Mouse (Mus musculus) E14TG2a.4 (cell line): Measurements from ENCODE around the gene Myo3a.

Source experiments
- H3K27me3 ChIP-seq: 2 replicates; pipeline ENCODE4 v1.6.1; 2014; ENCODE audit warnings: low read length, control low read depth; ENCODE audit not compliant: insufficient read depth
- H3K36me3 ChIP-seq: 2 replicates; pipeline ENCODE4 v1.6.1; 2014; ENCODE audit warnings: low read length, control low read depth; ENCODE audit not compliant: insufficient read depth
- H3K4me1 ChIP-seq: replicated peaks from 2 replicates; pipeline ENCODE4 v1.6.1; 2014; ENCODE audit warnings: low read depth, low read length, control low read depth
- H3K4me3 ChIP-seq: replicated peaks from 2 replicates; pipeline ENCODE4 v1.5.1; 2014; ENCODE audit warnings: mild to moderate bottlenecking, low read length
- H3K9me3 ChIP-seq: 2 replicates; pipeline ENCODE4 v1.6.1; 2014; ENCODE audit warnings: low read length, control low read depth
- CTCF ChIP-seq: conservative IDR thresholded peaks from 2 replicates; pipeline ENCODE4 v1.5.1; 2014; ENCODE audit warnings: low read length
- NANOG ChIP-seq: IDR thresholded peaks from 2 replicates; pipeline ENCODE4 v1.6.1; 2014; ENCODE audit warnings: borderline replicate concordance, low read length, mixed read lengths
- POU5F1 ChIP-seq: IDR thresholded peaks from 2 replicates; pipeline ENCODE4 v1.6.1; 2014; ENCODE audit warnings: low read length, borderline replicate concordance

Gene Myo3a

DNA sequence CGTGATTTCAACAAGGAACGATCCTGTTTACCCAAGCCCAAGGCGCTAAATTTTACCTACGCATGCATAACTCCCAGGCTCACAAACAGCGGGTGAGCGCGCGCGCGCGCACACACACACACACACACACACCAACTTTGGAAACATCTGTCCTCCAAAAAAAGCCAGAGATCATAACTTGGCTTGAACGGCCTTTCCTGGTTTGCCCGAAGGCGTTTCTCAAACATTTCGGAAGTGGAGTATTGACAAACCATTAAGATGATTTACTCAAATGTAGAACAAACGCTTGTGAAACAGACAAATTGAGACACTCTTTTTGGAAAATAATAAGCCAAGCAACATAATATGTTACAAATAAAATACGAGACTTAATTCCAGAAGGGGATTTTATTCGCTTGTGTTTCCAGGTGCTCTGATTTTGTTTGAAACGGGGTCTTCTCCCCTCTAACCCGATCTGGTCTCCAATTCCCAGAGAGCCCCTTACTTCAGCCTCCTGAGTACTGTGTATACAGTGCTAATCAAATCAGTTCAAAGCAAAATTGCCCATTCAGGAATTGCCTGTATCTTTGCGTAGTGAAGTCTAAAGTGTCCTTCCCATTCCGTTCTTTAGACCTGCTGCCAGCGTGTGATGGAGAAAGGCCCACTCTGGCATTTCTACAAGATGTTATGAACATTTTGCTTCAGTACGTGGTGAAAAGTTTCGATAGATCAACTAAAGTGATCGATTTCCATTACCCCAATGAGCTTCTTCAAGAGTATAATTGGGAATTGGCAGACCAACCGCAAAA lies 397.1 kb downstream of the Myo3a start:
- Histone ChIP-seq H3K36me3 (no peaks in the 10 kb centered on the region), H3K4me1 (peaks cover 47% of the 10 kb centered on the region), H3K27me3 (peaks cover 75% of the 10 kb centered on the region), H3K4me3 (peak overlapping the region; percentile 77), H3K9me3 (no peaks in the 10 kb centered on the region)
- no peak for TF ChIP-seq NANOG
- no peak for TF ChIP-seq CTCF
- no peak for TF ChIP-seq POU5F1

DNA sequence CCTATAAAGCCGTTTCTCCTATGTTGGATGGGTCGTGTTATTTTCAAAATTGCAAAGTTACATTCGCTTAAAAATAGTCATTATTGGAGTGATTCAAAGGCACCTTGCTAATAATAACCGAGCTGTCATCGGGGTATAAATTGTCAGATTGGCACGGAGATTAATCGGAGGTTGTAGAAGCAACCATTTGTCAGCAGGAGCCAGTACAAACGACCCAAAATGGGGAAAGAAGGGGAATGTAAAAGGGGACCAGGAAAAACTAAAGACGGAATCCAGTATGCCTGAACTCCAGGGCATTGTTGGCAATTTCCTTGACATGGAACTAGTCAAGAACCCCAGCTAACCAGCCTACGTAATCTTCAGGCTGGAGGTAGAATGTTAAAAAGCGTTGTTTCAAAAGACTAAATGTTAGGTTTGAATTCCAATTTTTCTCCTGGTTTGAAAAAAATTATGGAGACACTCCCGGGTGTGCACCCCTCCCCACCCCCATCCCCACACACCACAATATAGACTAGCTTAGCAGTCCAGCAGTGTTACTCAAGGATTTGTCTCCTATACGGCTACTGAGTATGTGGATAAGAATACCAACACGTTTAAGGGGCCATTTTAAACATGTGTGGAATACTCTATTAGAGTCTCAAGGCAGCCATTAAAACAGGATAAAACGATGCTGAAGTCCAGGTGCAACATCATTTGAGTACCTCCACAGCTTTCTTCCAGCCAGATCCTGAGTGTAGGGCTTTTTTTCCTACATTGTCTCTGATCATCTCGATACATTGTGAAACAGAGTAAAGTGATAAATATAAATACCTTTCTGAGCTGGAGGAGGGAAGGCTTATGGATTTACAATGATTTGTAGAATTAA lies 398.0 kb downstream of the Myo3a start:
- Histone ChIP-seq H3K27me3 (peaks cover 74% of the 10 kb centered on the region), H3K36me3 (no peaks in the 10 kb centered on the region), H3K4me3 (no peak overlapping the region), H3K4me1 (peaks cover 41% of the 10 kb centered on the region), H3K9me3 (no peaks in the 10 kb centered on the region)
- TF ChIP-seq CTCF (no peak), POU5F1 (no peak), NANOG (no peak)

DNA sequence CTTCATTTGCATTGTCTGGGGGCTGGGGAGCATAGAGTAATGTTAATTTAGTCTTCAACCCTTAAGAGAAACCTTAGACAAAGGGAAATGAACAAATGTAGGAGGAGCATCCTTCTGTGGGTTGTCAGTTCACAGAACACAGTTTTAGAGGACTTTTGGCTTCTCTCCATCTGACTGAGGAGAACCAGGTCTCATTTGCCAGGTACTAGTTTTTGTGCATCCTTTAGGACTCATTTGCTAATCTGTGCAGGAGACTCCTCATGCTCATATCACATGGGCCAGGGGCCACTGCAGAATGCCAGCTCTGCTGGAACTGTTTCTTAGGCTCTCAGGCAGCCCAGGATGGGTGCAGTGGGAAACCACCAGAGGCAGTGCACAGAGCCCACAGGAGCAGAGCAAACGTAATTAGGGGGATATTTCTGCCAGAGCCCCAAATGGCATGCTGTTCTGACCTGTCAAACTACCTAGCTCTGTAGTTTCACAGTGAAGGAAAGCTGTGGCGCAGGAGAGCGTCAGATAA lies 399.9 kb downstream of the Myo3a start:
- TF ChIP-seq NANOG: no peak
- no peak for TF ChIP-seq POU5F1
- TF ChIP-seq CTCF: no peak
- H3K4me3 ChIP-seq: no peak overlapping the region
- H3K27me3 ChIP-seq: peaks cover 65% of the 10 kb centered on the region
- H3K4me1 ChIP-seq: peaks cover 23% of the 10 kb centered on the region
- H3K36me3 ChIP-seq: no peaks in the 10 kb centered on the region
- no peaks in the 10 kb centered on the region for H3K9me3 ChIP-seq

DNA sequence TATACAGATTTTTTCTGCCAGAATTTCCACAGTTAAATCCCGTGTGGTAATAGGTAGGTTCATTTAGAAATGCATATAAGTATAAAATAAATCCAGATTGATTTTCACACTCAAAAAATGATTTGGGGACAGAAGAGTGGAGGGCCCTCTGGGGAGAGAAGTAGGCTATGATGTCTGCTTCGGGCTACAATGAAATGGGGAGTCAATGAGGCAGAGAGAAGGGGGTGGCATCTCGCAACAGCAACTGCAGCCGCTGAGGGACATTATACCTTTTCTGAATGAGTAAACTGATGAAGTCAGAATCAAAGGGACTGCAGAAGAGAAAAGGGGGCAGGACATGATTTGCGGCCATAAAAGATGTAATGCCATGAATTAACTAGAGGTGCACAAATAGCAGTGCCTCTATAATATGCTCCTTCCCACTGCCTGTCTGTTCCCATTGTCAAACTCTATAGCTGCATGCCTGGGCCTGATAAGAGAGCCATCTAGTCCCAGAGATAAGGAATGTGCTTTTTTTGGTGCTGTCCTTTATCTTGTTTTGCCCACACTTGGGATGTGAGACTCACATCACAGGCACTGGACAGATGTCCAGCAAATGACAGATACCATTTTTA lies 400.6 kb downstream of the Myo3a start:
- TF ChIP-seq POU5F1 (no peak), CTCF (no peak), NANOG (no peak)
- peaks cover 64% of the 10 kb centered on the region for H3K27me3 ChIP-seq
- H3K4me1 ChIP-seq: peaks cover 16% of the 10 kb centered on the region
- no peaks in the 10 kb centered on the region for H3K36me3 ChIP-seq
- no peaks in the 10 kb centered on the region for H3K9me3 ChIP-seq
- no peak overlapping the region for H3K4me3 ChIP-seq

DNA sequence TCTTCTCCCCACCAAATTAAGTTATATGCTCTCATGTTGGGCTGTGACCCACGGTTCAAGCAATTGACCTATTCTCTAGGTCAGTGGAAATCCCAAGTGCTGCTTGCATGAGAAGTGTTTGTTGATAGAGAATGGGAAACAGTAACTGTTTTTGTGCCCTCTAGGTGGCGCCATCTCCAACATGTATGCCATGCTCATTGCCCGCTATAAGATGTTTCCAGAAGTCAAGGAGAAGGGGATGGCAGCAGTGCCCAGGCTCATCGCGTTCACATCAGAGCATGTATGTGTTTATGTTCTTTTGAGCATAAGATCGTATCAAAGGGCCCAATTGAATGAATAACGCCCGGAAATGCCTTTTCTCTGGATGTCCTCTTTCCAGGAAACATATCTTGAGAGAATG lies 407.5 kb downstream of the Myo3a start:
- Histone ChIP-seq H3K27me3 (peaks cover 16% of the 10 kb centered on the region), H3K36me3 (no peaks in the 10 kb centered on the region), H3K4me3 (no peak overlapping the region), H3K4me1 (no peaks in the 10 kb centered on the region), H3K9me3 (no peaks in the 10 kb centered on the region)
- TF ChIP-seq CTCF (peak; percentile 71), POU5F1 (no peak)

DNA sequence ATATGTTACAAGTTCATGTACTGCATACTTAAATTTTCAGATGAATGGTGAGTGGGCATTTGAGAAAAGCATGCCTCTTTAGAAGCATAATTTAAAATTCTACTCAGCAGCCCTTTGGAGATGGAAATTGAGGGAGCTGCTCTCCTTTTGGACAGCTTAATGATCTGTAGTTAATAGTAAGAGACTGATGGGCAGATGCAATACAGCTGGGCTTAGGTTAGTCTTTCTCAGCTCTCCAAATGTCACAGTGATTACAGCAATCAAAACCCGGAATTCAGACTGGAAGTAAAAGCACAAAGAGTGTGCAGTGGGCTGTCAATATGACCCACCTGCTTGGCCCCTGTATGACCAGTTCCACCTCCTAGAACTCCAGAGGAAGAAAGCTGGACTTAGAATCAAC lies 418.8 kb downstream of the Myo3a start:
- no peak overlapping the region for H3K4me3 ChIP-seq
- H3K27me3 ChIP-seq: no peaks in the 10 kb centered on the region
- H3K36me3 ChIP-seq: no peaks in the 10 kb centered on the region

DNA sequence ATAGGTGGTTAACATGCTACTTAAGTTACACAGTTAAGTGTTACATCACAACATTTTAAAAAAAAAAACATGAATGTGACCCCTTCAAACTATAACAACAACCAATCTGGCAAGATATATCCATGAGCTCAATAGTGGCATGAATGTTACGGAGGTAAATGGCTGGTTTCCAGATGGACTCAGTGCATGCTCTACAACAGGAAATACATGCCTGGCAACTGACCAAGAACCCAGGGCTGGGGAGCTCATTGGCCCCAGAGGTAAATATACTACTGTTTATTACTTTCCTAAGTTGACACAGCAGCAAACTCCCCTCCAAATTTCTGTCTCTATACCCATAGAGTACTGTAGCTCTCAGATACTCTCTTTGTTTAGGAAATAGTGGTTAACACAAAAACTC lies 421.1 kb downstream of the Myo3a start:
- Histone ChIP-seq H3K9me3 (no peaks in the 10 kb centered on the region), H3K27me3 (no peaks in the 10 kb centered on the region), H3K4me1 (no peaks in the 10 kb centered on the region), H3K36me3 (no peaks in the 10 kb centered on the region), H3K4me3 (no peak overlapping the region)
- TF ChIP-seq NANOG (no peak), CTCF (no peak), POU5F1 (no peak)

More for the DNA sequence above, 418.8 kb downstream of the Myo3a start:
- Histone ChIP-seq H3K9me3 (no peaks in the 10 kb centered on the region), H3K4me1 (no peaks in the 10 kb centered on the region)
- TF ChIP-seq NANOG: no peak
- TF ChIP-seq CTCF: no peak
- TF ChIP-seq POU5F1: no peak

DNA sequence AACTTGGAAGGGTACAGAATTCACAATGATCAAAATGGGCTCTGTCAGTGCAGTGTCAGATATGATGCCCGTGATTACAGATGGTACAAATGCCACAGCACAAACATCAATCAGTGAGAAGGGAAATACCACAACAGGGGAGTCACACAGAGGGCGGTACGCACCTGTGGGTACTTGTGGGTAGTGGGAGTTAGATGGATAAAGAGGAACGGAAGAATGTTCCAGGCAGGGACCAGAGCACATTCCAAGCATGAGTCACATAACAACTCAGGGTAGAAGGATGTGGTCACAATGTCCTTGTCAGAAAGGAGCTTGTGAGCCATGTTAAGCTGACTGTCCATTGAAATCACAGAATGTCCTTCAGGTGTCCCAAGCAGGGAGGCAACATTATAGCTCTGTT lies 424.5 kb downstream of the Myo3a start:
- H3K9me3 ChIP-seq: no peaks in the 10 kb centered on the region
- TF ChIP-seq POU5F1: no peak
- H3K4me3 ChIP-seq: no peak overlapping the region
- no peaks in the 10 kb centered on the region for H3K27me3 ChIP-seq
- H3K4me1 ChIP-seq: no peaks in the 10 kb centered on the region
- no peaks in the 10 kb centered on the region for H3K36me3 ChIP-seq
